Mouse (Mus musculus) heart, adult 8-10 months (tissue): ENCODE data around the gene Pus7. TPM values are rescaled to one million over a fixed set of nuclear protein-coding genes. Genes with fewer than 3 reads are reported as not detected.

Source experiments
- total RNA-seq, 4 experiments: library from RNA; stranded (reverse); gene quantifications; 2 replicates each; pipeline ENCODE4 v1.2.4; 2022

Pus7 gene
- total RNA-seq, 4 experiments from 2014 or later = 8.6 to 9.7 (median 9.1) TPM

Other genes starting within 250 kb of the Pus7 start
- 10 to 100 TPM; 41.1 to 48.5 (median 42.5) TPM for gene Srpk2, start 99.1 kb downstream of the Pus7 start, total RNA-seq
- 10 to 100 TPM; 12.4 to 14.8 (median 13.6) TPM for gene Rint1, start 4.0 kb upstream of the Pus7 start, total RNA-seq
- gene Tomm7, start 60.5 kb upstream of the Pus7 start, total RNA-seq = 100 to 1,000 TPM in 2 of 4 experiments, 10 to 100 TPM in 2; 97.9 to 120 (median 104) TPM
- gene Fam126a, start 247.0 kb upstream of the Pus7 start, total RNA-seq = 10 to 100 TPM; 35.2 to 41.5 (median 37.2) TPM